Mouse (Mus musculus) spleen, adult 2 months (tissue): ENCODE results near the gene Arfip1. TPM values are rescaled to one million over a fixed set of nuclear protein-coding genes. Genes with fewer than 3 reads are reported as not detected.
"Not testable (repeated sequence)": the region's sequence is repeated elsewhere in the genome, so short reads cannot be mapped to it uniquely, and the experiment has no call there.

Experiments used
- DNase-seq, 2 experiments: peaks; one replicate each; pipeline versions ENCODE4 v3.0.0 to v3.0.0-alpha.2; 2012 to 2021; ENCODE audit warnings: low spot score in 2 of 2, low read depth in 1 of 2
- H3K27ac ChIP-seq: fragments of 200-500 bp; 2 replicates; pipeline ENCODE4 v1.5.1; 2012; ENCODE audit warnings: low read length, inconsistent platforms; ENCODE audit not compliant: insufficient read depth
- H3K27me3 ChIP-seq: fragments of 200-500 bp; 2 replicates; pipeline ENCODE4 v1.6.1; 2012; ENCODE audit warnings: mild to moderate bottlenecking, moderate library complexity, low read length, inconsistent platforms; ENCODE audit not compliant: control insufficient read depth, insufficient read depth
- H3K36me3 ChIP-seq: fragments of 200-500 bp; 2 replicates; pipeline ENCODE4 v1.6.1; 2012; ENCODE audit warnings: mild to moderate bottlenecking, low read length, inconsistent platforms; ENCODE audit not compliant: control insufficient read depth, insufficient read depth
- H3K4me1 ChIP-seq: fragments of 200-500 bp; 2 replicates; pipeline ENCODE4 v1.6.1; 2011; ENCODE audit warnings: inconsistent platforms; ENCODE audit not compliant: control insufficient read depth, insufficient read depth, insufficient read length
- H3K4me3 ChIP-seq: fragments of 200-500 bp; 2 replicates; pipeline ENCODE4 v1.5.1; 2011; ENCODE audit warnings: mild to moderate bottlenecking, inconsistent platforms; ENCODE audit not compliant: insufficient read depth, insufficient read length; ENCODE audit errors: extremely low read depth
- CTCF ChIP-seq: fragments of 200-500 bp; IDR thresholded peaks from 2 replicates; pipeline ENCODE4 v1.5.1; 2011; ENCODE audit warnings: mild to moderate bottlenecking, inconsistent platforms; ENCODE audit not compliant: insufficient read depth, insufficient read length, insufficient replicate concordance; ENCODE audit errors: extremely low read depth
- POLR2A ChIP-seq: fragments of 200-500 bp; IDR thresholded peaks from 2 replicates; pipeline ENCODE4 v1.6.1; 2011; ENCODE audit warnings: low read depth, low read length, inconsistent platforms
- WGBS: fragments of 180-500 bp; shearing (Covaris S2); methylation state at CpG from one replicate; pipeline ENCODE4 v1.1.7; 2018; 5-methylcytosine and 5-hydroxymethylcytosine counted together
- polyA plus RNA-seq: library from polyadenylated mRNA; depleted of rRNA; stranded (reverse); fragments of >200 nt; gene quantifications from 2 replicates; pipeline ENCODE4 v1.2.3, GENCODE M21; 2012

Gene Arfip1
- polyA plus RNA-seq, 1 experiment: 4.6 TPM

- Histone ChIP-seq H3K4me1 (peaks cover 5% of the 10 kb centered on the region; the same call in 1 of the 2 replicates), H3K4me3 (no peak overlapping the region), H3K36me3 (no peaks in the 10 kb centered on the region), H3K27me3 (no peaks in the 10 kb centered on the region), H3K27ac (no peak overlapping the region)
- DNase-seq: no peak
- 100% methylated on average over 3 of the region's 3 CpGs for WGBS
- TF ChIP-seq POLR2A (no peak), CTCF (no peak)
Measured at GRCm38 (mm10) chr3:84558301-84558700, 24.1 kb downstream of the Arfip1 start.

GRCm38 (mm10) chr3:84555780-84556179, 26.6 kb downstream of the Arfip1 start:
- TF ChIP-seq CTCF (no peak), POLR2A (no peak)
- Histone ChIP-seq H3K4me3 (no peak overlapping the region), H3K4me1 (peaks cover 3% of the 10 kb centered on the region; the same call in 1 of the 2 replicates), H3K27ac (no peak overlapping the region), H3K36me3 (no peaks in the 10 kb centered on the region), H3K27me3 (no peaks in the 10 kb centered on the region)
- no peak for DNase-seq
- WGBS: 84% methylated on average over 3 of the region's 3 CpGs

GRCm38 (mm10) chr3:84547177-84547576, 35.2 kb downstream of the Arfip1 start:
- Histone ChIP-seq H3K4me1 (peaks cover 5% of the 10 kb centered on the region; the same call in 1 of the 2 replicates), H3K36me3 (no peaks in the 10 kb centered on the region; the same call in 1 of the 2 replicates), H3K27ac (no peak overlapping the region), H3K4me3 (no peak overlapping the region), H3K27me3 (no peaks in the 10 kb centered on the region)
- DNase-seq: peak; percentile 21 to 30
- TF ChIP-seq CTCF (no peak), POLR2A (no peak)
- WGBS: 36% methylated on average over 8 of the region's 8 CpGs

- TF ChIP-seq CTCF: peak; percentile 47; the same call in 1 of the 2 replicates
Measured at GRCm38 (mm10) chr3:84542450-84542849, 40.0 kb downstream of the Arfip1 start.

GRCm38 (mm10) chr3:84541881-84542280, 40.5 kb downstream of the Arfip1 start:
- no peak for DNase-seq
- H3K27ac ChIP-seq: no peak overlapping the region
- peaks cover under 1% of the 10 kb centered on the region; the same call in 1 of the 2 replicates for H3K4me1 ChIP-seq
- no peaks in the 10 kb centered on the region; the same call in 1 of the 2 replicates for H3K36me3 ChIP-seq
- no peak overlapping the region for H3K4me3 ChIP-seq
- TF ChIP-seq CTCF: no peak
- TF ChIP-seq POLR2A: no peak
- no peaks in the 10 kb centered on the region for H3K27me3 ChIP-seq
- WGBS: 94% methylated on average over 1 of the region's 1 CpGs

More at GRCm38 (mm10) chr3:84542450-84542849, 40.0 kb downstream of the Arfip1 start:
- not testable (repeated sequence) for H3K27me3 ChIP-seq, H3K27ac ChIP-seq, H3K4me1 ChIP-seq, H3K4me3 ChIP-seq, H3K36me3 ChIP-seq
- DNase-seq: peak; percentile 30 to 58
- 13% methylated on average over 3 of the region's 3 CpGs for WGBS

GRCm38 (mm10) chr3:84540640-84541039, 41.8 kb downstream of the Arfip1 start:
- TF ChIP-seq POLR2A (no peak), CTCF (no peak)
- no peak overlapping the region for H3K27ac ChIP-seq
- H3K27me3 ChIP-seq: no peaks in the 10 kb centered on the region

GRCm38 (mm10) chr3:84536987-84537386, 45.4 kb downstream of the Arfip1 start:
- 91% methylated on average over 6 of the region's 6 CpGs for WGBS
- H3K27ac ChIP-seq: no peak overlapping the region
- no peak for DNase-seq
- peaks cover 2% of the 10 kb centered on the region; the same call in 1 of the 2 replicates for H3K36me3 ChIP-seq
- no peak overlapping the region for H3K4me3 ChIP-seq
- no peaks in the 10 kb centered on the region for H3K27me3 ChIP-seq
- no peak for TF ChIP-seq POLR2A
- no peak for TF ChIP-seq CTCF
- no peaks in the 10 kb centered on the region for H3K4me1 ChIP-seq

More at GRCm38 (mm10) chr3:84540640-84541039, 41.8 kb downstream of the Arfip1 start:
- no peak for DNase-seq
- Histone ChIP-seq H3K36me3 (no peaks in the 10 kb centered on the region; the same call in 1 of the 2 replicates), H3K4me1 (no peaks in the 10 kb centered on the region), H3K4me3 (no peak overlapping the region)

GRCm38 (mm10) chr3:84533227-84533626, 49.2 kb downstream of the Arfip1 start:
- Histone ChIP-seq H3K4me3 (no peak overlapping the region), H3K4me1 (no peaks in the 10 kb centered on the region), H3K27ac (no peak overlapping the region), H3K36me3 (peaks cover 2% of the 10 kb centered on the region; the same call in 1 of the 2 replicates), H3K27me3 (no peaks in the 10 kb centered on the region)
- TF ChIP-seq POLR2A (no peak), CTCF (no peak)
- no peak for DNase-seq
- 82% methylated on average over 5 of the region's 5 CpGs for WGBS
